Mouse (Mus musculus) CD4-positive helper T cell, adult 2 months (primary cell): ENCODE measurements around the gene Tom1.

ENCODE experiments used
- DNase-seq: peaks from one replicate; pipeline ENCODE4 v3.0.0-alpha.2; 2012; ENCODE audit warnings: low read depth, missing footprints, low spot score

Gene Tom1

GRCm38 (mm10) chr8:75042171-75042570, 8.7 kb downstream of the Tom1 start:
- no peak for DNase-seq

GRCm38 (mm10) chr8:75042974-75043373, 9.5 kb downstream of the Tom1 start:
- no peak for DNase-seq

DNA sequence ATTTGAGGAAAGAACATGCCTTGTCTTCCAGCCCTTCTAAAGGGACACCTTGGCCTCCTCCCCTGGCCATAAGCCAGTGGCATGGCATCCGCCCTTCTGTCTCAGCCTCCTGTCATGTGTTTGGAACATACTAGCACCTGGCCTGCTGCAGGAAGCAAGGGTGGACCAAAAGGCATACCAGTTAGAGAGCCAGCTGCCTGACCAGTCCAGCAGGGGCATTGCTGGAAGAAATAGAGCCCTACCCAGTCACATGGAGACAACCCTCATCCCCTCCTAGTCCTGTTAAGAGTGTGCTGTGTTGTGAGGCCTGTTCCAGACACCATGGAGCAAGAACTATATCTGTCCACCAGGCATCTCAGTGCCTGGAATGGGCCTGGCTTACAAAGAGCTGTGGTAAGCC, 12.8 kb downstream of the Tom1 start:
- no peak for DNase-seq

DNA sequence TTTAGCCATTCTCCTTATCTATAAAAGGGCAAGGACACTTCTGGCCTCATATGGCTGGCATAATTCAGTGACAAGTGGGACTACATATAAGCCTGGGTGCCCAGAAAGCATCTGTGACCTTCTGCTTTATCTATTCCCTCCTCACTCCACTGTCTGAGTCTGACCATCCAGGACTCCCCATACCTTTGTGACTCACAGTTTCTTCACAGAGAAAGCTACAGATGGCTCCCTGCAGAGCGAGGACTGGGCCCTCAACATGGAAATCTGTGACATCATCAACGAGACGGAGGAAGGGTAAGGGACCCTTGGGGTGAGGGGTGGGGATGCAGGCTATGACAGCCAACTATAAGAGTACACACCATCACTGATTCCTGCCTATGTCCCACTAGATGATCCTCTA, 14.3 kb downstream of the Tom1 start:
- no peak for DNase-seq

GRCm38 (mm10) chr8:75053342-75053741, 19.8 kb downstream of the Tom1 start:
- no peak for DNase-seq

- DNase-seq = no peak
Observed at GRCm38 (mm10) chr8:75055673-75056072, 22.2 kb downstream of the Tom1 start.

DNA sequence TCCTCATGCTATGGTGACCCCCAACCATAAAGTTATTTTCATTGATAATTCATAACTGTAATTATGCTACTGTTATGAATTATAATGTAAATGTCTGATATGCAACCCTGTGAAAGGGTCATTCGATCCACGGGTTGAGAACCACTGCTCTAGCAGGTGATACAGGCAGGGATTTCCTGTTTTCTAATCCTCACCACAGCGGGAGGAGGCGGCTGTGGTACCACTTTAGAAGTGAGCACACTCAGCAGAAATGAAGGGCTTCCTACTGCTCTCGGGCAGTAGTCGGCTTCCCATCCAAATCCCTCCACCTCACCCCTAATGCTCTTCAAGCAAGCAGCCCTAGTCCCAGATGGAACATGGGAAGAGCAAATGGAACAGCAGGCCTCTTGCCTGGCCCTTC, 26.5 kb downstream of the Tom1 start:
- no peak for DNase-seq

DNA sequence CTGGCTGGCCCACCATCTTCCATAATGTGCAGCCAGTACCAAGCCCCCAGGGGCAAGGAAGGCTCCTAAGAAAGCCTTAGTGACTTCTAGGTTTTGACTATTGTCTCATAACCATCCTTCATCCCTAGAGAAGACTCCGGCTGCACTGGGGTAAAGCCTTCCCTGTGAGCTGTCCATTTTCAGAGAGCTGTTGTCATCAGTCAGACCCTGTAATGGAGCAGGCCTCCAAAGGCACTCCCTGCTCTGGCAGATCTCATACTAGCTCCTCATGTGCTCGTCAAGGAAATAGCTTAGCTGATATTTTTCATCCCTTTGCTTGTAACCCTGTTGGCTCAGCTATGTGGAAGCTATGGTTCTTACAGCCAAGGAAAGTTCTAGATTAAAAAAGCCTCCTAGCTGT, 27.3 kb downstream of the Tom1 start:
- no peak for DNase-seq

DNA sequence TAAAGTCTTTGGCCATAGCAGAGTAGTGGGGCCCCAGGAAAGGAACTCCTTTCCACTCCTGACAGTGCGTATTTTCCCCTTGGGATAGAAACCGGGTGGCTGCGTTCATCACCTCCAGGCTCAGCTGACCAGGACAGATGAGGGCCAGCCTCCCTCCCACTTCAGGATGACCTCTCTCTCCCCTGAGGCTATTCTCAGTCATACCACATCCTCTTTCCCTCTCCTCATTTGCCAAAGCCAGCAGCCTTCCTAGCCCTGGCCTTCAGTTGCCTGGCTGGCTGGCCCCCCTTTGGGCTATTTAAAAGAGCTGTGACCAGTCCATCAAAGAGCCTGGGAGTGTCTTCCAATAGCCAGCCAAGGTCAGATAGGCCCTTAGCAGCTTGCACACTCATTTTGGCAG, 29.8 kb downstream of the Tom1 start:
- no peak for DNase-seq

GRCm38 (mm10) chr8:75064790-75065189, 31.3 kb downstream of the Tom1 start:
- no peak for DNase-seq

DNA sequence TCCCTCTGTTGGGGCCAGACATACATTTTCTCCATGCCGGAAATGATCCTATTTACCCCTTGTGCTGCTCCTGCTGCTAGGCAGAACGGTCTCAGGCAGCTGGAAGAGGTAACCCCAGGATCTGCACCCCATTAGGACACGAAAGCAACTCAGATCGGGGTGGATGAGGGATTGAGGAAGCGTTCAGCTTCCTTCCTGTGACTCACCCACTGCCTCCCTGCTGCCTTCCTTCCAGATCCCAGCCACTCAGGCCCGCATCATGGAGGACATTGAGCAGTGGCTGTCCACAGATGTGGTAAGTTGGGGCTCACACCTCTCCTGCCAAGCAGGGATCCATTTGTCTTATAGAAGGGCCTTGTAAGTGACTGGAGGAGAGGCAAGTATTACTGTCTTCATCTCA, 33.8 kb downstream of the Tom1 start:
- no peak for DNase-seq

- no peak for DNase-seq
Observed at GRCm38 (mm10) chr8:75070297-75070696, 36.8 kb downstream of the Tom1 start.

DNA sequence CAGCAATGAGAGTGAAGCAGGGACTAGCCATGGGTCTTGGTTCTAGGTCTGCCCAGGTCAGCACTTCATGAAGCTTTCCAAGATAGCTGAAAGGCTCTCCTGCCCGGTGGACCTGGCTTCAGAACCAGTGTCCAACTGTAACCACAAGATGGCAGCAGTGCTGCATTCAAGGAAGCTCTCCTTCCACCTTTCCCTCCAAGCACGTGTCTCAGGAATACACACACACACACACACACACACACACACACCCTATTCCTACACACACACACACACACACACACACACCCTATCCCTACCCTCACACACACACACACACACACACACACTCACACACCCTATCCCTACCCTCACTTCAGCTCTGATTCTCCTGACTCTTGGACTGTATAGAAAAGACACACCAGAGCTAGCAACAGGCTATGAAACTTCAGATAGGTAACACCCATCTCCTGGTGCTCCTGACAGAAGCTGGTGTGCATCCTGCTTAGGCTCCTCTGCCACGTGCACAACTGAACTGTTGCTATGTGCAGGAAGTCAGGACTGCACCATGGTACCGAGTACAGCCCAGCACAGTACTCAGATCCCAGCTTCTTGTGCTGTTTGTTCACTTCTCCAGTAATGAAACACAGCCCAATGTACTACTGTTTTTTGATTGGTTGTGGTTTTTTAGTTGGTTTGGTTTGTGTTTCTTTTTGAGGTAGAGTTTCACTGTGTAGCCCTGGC, 38.3 kb downstream of the Tom1 start:
- DNase-seq = peak; percentile 68

- no peak for DNase-seq
Observed at GRCm38 (mm10) chr8:75074876-75075275, 41.4 kb downstream of the Tom1 start.

DNA sequence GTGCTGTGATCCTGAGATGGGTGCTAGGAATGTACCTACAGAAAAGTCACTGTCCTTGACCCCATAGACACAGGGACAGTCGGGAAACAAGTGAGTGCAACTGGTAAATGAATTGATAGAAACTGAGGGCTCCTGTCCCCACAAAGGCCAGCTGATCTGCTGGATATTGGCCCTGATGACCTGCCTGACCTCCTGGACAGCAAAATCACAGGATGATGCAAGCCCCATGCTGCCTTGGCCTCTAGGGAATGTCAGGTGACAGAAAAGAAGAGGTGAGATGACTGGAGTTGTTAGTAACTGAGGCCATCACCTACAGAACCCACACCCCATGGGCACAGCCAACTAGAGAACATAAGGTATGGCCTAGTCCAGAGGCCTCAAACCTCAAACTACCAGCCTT, 44.7 kb downstream of the Tom1 start:
- DNase-seq = no peak

DNA sequence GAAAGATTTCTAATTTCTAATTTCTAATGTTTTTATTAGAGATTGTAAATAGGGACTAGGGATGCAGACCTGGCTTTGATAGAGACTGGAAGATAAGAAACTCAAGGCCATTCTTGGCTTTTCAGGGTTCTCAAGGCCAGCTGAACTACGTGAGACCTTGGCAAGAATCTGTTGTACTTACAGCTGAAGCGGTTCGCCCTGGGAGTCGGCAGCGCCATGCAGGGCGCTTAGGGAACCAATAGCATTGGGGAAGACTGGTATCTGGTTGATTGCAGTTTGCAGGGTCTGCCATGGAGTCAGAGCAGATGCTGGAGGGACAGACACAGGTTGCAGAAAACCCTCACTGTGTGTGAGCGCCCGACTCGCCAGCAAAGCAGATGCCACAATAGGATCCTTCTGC, 45.3 kb downstream of the Tom1 start:
- no peak for DNase-seq

GRCm38 (mm10) chr8:75081364-75082040, 48.0 kb downstream of the Tom1 start:
- DNase-seq = no peak

- peak; percentile 25 for DNase-seq
Observed at GRCm38 (mm10) chr8:75082181-75082805, 48.8 kb downstream of the Tom1 start.

DNA sequence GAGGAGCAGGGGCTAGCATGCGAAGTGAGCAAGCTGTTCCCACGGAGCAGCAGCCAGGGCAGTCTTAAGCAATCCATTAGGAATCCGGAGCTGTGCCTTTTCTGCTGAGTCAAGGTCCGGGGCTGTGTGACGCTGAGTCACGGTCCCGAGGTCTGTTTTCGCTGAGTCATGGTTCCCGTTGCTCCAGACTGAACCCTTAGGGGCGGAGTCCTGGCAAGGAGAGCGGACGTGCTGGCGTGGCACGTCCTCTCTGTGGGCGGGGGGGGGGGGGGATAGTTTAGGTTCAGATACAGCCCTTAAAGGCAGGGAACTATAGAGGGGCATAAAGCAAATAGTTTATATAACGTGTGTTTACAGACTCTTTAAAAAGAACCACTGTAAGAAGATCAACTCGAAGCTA, 50.3 kb downstream of the Tom1 start:
- DNase-seq = peak; percentile 83

DNA sequence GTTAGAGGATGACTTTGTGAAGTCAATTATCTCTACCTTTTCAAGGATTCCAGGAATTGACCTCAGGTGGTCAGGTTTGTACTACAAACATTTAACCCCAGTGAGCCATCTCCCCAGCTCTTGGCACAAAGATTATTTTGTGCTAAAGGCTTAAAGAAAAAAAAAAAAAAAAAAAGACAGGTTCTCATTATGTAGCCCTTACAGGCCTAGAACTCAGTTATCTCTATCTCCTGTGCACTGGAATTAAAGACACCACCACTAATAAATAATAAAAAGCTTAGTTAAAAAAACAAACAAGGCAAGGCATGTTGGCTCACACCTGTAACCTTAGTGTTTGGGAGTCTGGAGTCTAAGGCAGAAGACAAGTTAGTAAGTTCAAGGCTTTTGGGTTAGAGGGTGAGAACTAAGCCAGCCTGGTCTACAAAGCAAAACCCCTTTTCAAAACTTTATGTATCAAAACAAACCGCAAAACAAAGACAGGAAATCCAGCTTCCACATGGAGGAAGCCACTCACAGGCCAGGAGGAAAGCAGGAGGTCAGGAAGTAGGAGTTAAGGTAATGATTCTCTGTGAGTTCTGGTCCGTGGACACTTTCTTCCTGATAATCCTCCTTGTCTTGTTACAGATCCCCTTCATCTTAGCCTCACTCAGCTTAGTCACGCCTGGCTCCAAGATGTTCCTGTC, 51.0 kb downstream of the Tom1 start:
- DNase-seq = no peak

GRCm38 (mm10) chr8:75086002-75086401, 52.5 kb downstream of the Tom1 start:
- no peak for DNase-seq

GRCm38 (mm10) chr8:75087127-75087526, 53.6 kb downstream of the Tom1 start:
- DNase-seq = no peak
